Comparison of ENCODE assay signal across 15 mouse cellular contexts in genomic region chr14:61288606-61289286, GRCm38 (mm10). TPM values are rescaled to one million over a fixed set of nuclear protein-coding genes. Genes with fewer than 3 reads are reported as not detected.
DNase-seq lines count a peak whose midpoint lies in the region; ATAC-seq and TF ChIP-seq lines count a peak whose summit lies in the region.
"Had no signal": no experiment of that assay in that cellular context is flagged by ENCODE, and none has a peak within 500 bp of the region (broad histone marks: within the 10 kb centered on the region; RNA-seq: fewer than 3 reads in every experiment).

No protein-coding gene starts in this region.

- no peak overlapping the region for H3K9ac ChIP-seq in heart, embryonic 16.5 days (ENCODE audit: low read length)
- no peak overlapping the region for H3K9ac ChIP-seq in liver, embryonic 13.5 days
- H3K9ac ChIP-seq in midbrain, embryonic 16.5 days (ENCODE audit: low read depth, low read length), result no peak overlapping the region
- H3K9ac ChIP-seq: forebrain, embryonic 15.5 days had no signal

- intact Hi-C loops in heart, postnatal 10 days (cut with DNase I), result no loop called here

- no peak for ATAC-seq in heart, embryonic 16.5 days (replicated peaks; ENCODE audit: extremely low read depth, insufficient read depth, low FRiP score)
- no peak for ATAC-seq in liver, embryonic 13.5 days (ENCODE audit: low read depth)
- peak; percentile 50 for ATAC-seq in monocyte, adult 5-6 weeks (replicated peaks; ENCODE audit: insufficient number of reproducible peaks, low FRiP score, low TSS enrichment, poor library complexity, severe bottlenecking)
- ATAC-seq in midbrain, embryonic 16.5 days, result no peak
- ATAC-seq: activated CD4-positive, CD25-positive, alpha-beta regulatory T cell, adult 4 months; CD4-positive, CD25-positive, alpha-beta regulatory T cell, adult 4 months; forebrain, embryonic 15.5 days; hindbrain, postnatal 0 days had no signal

- H3K36me3 ChIP-seq in heart, embryonic 16.5 days (ENCODE audit: control insufficient read depth, insufficient read depth), result no peaks in the 10 kb centered on the region
- H3K36me3 ChIP-seq in liver, embryonic 13.5 days, result no peaks in the 10 kb centered on the region
- no peaks in the 10 kb centered on the region for H3K36me3 ChIP-seq in midbrain, embryonic 16.5 days (ENCODE audit: control insufficient read depth, insufficient read depth, low read length)
- H3K36me3 ChIP-seq: forebrain, embryonic 15.5 days had no signal

- 0 out of 2 replicates have a peak, but pooled peaks cover under 1% of the 10 kb centered on the region for H3K4me1 ChIP-seq in heart, embryonic 16.5 days (ENCODE audit: control insufficient read depth, insufficient read depth, low read length)
- peaks cover 9% of the 10 kb centered on the region for H3K4me1 ChIP-seq in bone marrow macrophage, adult 2 months (ENCODE audit: control insufficient read depth, insufficient read depth, low read length)
- peaks cover 7% of the 10 kb centered on the region for H3K4me1 ChIP-seq in liver, embryonic 13.5 days (replicated peaks)
- H3K4me1 ChIP-seq in midbrain, embryonic 16.5 days (ENCODE audit: control insufficient read depth, insufficient read depth, low read length), result no peaks in the 10 kb centered on the region

- TF ChIP-seq POLR2A in bone marrow macrophage, adult 2 months (IDR thresholded peaks at IDR 0.05; ENCODE audit: borderline replicate concordance, low read depth, low read length), result no peak

- WGBS in heart, embryonic 16.5 days, result 45% methylated on average over 19 of the region's 19 CpGs
- 20% methylated on average over 19 of the region's 19 CpGs for WGBS in liver, embryonic 13.5 days (ENCODE audit: insufficient replicate concordance)
- 76% methylated on average over 19 of the region's 19 CpGs for WGBS in midbrain, embryonic 16.5 days

- H3K27ac ChIP-seq in heart, embryonic 16.5 days (ENCODE audit: low read length), result no peak overlapping the region
- no peak overlapping the region for H3K27ac ChIP-seq in bone marrow macrophage, adult 2 months (ENCODE audit: insufficient read depth, low read depth, low read length)
- H3K27ac ChIP-seq in liver, embryonic 13.5 days, result no peak overlapping the region
- H3K27ac ChIP-seq in midbrain, embryonic 16.5 days (ENCODE audit: low read length), result no peak overlapping the region
- H3K27ac ChIP-seq: forebrain, embryonic 15.5 days; gastrocnemius, adult 2 months; hindbrain, postnatal 0 days had no signal

- no peaks in the 10 kb centered on the region for H3K27me3 ChIP-seq in heart, embryonic 16.5 days (ENCODE audit: control insufficient read depth, insufficient read depth, low read length)
- H3K27me3 ChIP-seq in liver, embryonic 13.5 days, result no peaks in the 10 kb centered on the region
- no peaks in the 10 kb centered on the region for H3K27me3 ChIP-seq in midbrain, embryonic 16.5 days (ENCODE audit: control insufficient read depth, insufficient read depth, low read depth, low read length)
- H3K27me3 ChIP-seq: forebrain, embryonic 15.5 days had no signal

- peak overlapping the region; percentile 22; the same call in 1 of the 2 replicates for H3K4me2 ChIP-seq in heart, embryonic 16.5 days (ENCODE audit: low read depth, low read length)
- H3K4me2 ChIP-seq in liver, embryonic 13.5 days, result peak overlapping the region; percentile 53
- H3K4me2 ChIP-seq in midbrain, embryonic 16.5 days (ENCODE audit: low read length), result no peak overlapping the region
- H3K4me2 ChIP-seq: forebrain, embryonic 15.5 days had no signal

- no peak overlapping the region for H3K4me3 ChIP-seq in heart, embryonic 16.5 days (ENCODE audit: low read length)
- H3K4me3 ChIP-seq in bone marrow macrophage, adult 2 months (ENCODE audit: insufficient read depth, low read length), result peak overlapping the region; percentile 44
- H3K4me3 ChIP-seq in liver, embryonic 13.5 days (replicated peaks), result peak overlapping the region; percentile 2; the same call in 1 of the 2 replicates
- no peak overlapping the region for H3K4me3 ChIP-seq in midbrain, embryonic 16.5 days (ENCODE audit: low read depth, low read length)
- H3K4me3 ChIP-seq: forebrain, embryonic 15.5 days; gastrocnemius, adult 2 months had no signal

- DNase-seq in heart, postnatal 10 days, result no peak
- no peak for DNase-seq in liver, embryonic 13.5 days
- no peak for DNase-seq in layer of hippocampus, postnatal 25 days (ENCODE audit: extremely low spot score in 1 of 2, low spot score in 1 of 2)
- DNase-seq: cerebellum, adult 11 months; gastrocnemius, adult 2 months had no signal

- no peaks in the 10 kb centered on the region; the same call in 1 of the 2 replicates for H3K9me3 ChIP-seq in heart, embryonic 16.5 days (replicated peaks; ENCODE audit: control insufficient read depth, low read length)
- H3K9me3 ChIP-seq in liver, embryonic 13.5 days (replicated peaks), result no peaks in the 10 kb centered on the region
- H3K9me3 ChIP-seq in midbrain, embryonic 16.5 days (replicated peaks; ENCODE audit: control insufficient read depth, low read length, poor library complexity, severe bottlenecking), result no peaks in the 10 kb centered on the region
- H3K9me3 ChIP-seq: forebrain, embryonic 15.5 days had no signal

- TF ChIP-seq CTCF in bone marrow macrophage, adult 2 months (IDR thresholded peaks at IDR 0.05; ENCODE audit: low read depth, low read length), result no peak

RNA-seq across cellular contexts. Expression of gene Arl11, which starts 20.8 kb away (rescaled TPM):
- 0.61 and 1.3 TPM in 2 replicates for polyA plus RNA-seq in heart, embryonic 16.5 days (2015; fragmentation: Nextera tagmentation; extraction: Ambion mirVana)
- under 1 TPM; 0.45 to 0.97 TPM for total RNA-seq in heart, postnatal 10 days (2021)
- 97.1 and 103 TPM in 2 replicates for polyA plus RNA-seq in bone marrow macrophage, adult 2 months (2012; ENCODE audit: insufficient read depth, insufficient read length, missing spikeins)
- 1.1 and 1.5 TPM in 2 replicates for polyA plus RNA-seq in liver, embryonic 13.5 days (2015; fragmentation: Nextera tagmentation; extraction: Ambion mirVana)
- 3.1 to 7.7 TPM (median 4.9 TPM) in 3 replicates for total RNA-seq in monocyte, adult 5-6 weeks (2017)
- polyA plus RNA-seq in midbrain, embryonic 16.5 days (2015; fragmentation: Nextera tagmentation; extraction: Ambion mirVana), result 0.46 and 0.64 TPM in 2 replicates
- total RNA-seq in layer of hippocampus, postnatal 25 days (2021), result under 1 TPM; 0.66 TPM
- polyA plus RNA-seq: CD4-positive, CD25-positive, alpha-beta regulatory T cell, adult 4 months had no signal

RNA-seq across cellular contexts. Expression of gene Sgcg, which starts 30.5 kb away (rescaled TPM):
- 69.2 and 70.5 TPM in 2 replicates for polyA plus RNA-seq in heart, embryonic 16.5 days (2015; fragmentation: Nextera tagmentation; extraction: Ambion mirVana)
- 100 to 1,000 TPM; 205 to 214 TPM for total RNA-seq in heart, postnatal 10 days (2021)
- not detected in 2 replicates for polyA plus RNA-seq in bone marrow macrophage, adult 2 months (2012; ENCODE audit: insufficient read depth, insufficient read length, missing spikeins)
- polyA plus RNA-seq in liver, embryonic 13.5 days (2015; fragmentation: Nextera tagmentation; extraction: Ambion mirVana), result 0.24 and 0.34 TPM in 2 replicates
- not detected in 3 replicates for total RNA-seq in monocyte, adult 5-6 weeks (2017)
- polyA plus RNA-seq in midbrain, embryonic 16.5 days (2015; fragmentation: Nextera tagmentation; extraction: Ambion mirVana), result 0.24 TPM in 1 of 2 replicates, not detected in the other
- total RNA-seq in layer of hippocampus, postnatal 25 days (2021), result under 1 TPM in 1 of 2 experiments, not detected in 1; 0.12 TPM
- total RNA-seq: left cerebral cortex, postnatal 14 days had no signal
- polyA plus RNA-seq: activated CD4-positive, CD25-positive, alpha-beta regulatory T cell, adult 4 months; CD4-positive, CD25-positive, alpha-beta regulatory T cell, adult 4 months; liver, adult 2 months had no signal

Comparison
In these comparisons a context has a peak if more than half of its experiments do, and no peak if none do; other contexts are left out.
1. H3K4me3 ChIP-seq: peak in bone marrow macrophage, adult 2 months (single experiment) and liver, embryonic 13.5 days (single experiment); none in heart, embryonic 16.5 days (single experiment) and midbrain, embryonic 16.5 days (single experiment).
2. RNA of gene Arl11, which starts 20.8 kb away (polyA plus RNA-seq): 97.1 to 103 TPM in bone marrow macrophage, adult 2 months; 0.61 to 1.3 TPM in heart, embryonic 16.5 days, 1.1 to 1.5 TPM in liver, embryonic 13.5 days and 0.46 to 0.64 TPM in midbrain, embryonic 16.5 days; every median in the first group is over 10 times any median in the second.
3. RNA of gene Sgcg, which starts 30.5 kb away (polyA plus RNA-seq): 69.2 to 70.5 TPM in heart, embryonic 16.5 days; 0.24 to 0.34 TPM in liver, embryonic 13.5 days, not detected in bone marrow macrophage, adult 2 months and 0.24 TPM in midbrain, embryonic 16.5 days; every median in the first group is over 10 times any median in the second.